Mouse (Mus musculus) gastrocnemius, adult 2 months (tissue): Measurements from ENCODE around the gene Efnb2. TPM values are rescaled to one million over a fixed set of nuclear protein-coding genes. Genes with fewer than 3 reads are reported as not detected.

Source experiments
- DNase-seq: peaks from one replicate; pipeline ENCODE4 v3.0.0; 2022
- H3K27ac ChIP-seq: fragments of 200-600 bp; 2 replicates; pipeline ENCODE4 v1.8.1; 2022; ENCODE audit warnings: mild to moderate bottlenecking
- H3K4me3 ChIP-seq: fragments of 200-600 bp; 2 replicates; pipeline ENCODE4 v1.8.1; 2022; ENCODE audit warnings: mild to moderate bottlenecking, moderate library complexity
- CTCF ChIP-seq: fragments of 200-600 bp; IDR thresholded peaks from 2 replicates; pipeline ENCODE4 v1.8.1; 2022; ENCODE audit warnings: antibody characterized with exemption, mild to moderate bottlenecking, moderate library complexity
- intact Hi-C: fragments of 180-260 bp; cut with DNase I; formaldehyde crosslinking; loops from one replicate; pipeline ENCODE4 v1.15.1; 2025
- total RNA-seq, 2 experiments: library from RNA; stranded (reverse); gene quantifications; 2 replicates each; pipeline ENCODE4 v1.2.3; 2021

Efnb2 gene
- total RNA-seq, 2 experiments from 2014 or later, result 5.7 to 6.6 TPM

DNA sequence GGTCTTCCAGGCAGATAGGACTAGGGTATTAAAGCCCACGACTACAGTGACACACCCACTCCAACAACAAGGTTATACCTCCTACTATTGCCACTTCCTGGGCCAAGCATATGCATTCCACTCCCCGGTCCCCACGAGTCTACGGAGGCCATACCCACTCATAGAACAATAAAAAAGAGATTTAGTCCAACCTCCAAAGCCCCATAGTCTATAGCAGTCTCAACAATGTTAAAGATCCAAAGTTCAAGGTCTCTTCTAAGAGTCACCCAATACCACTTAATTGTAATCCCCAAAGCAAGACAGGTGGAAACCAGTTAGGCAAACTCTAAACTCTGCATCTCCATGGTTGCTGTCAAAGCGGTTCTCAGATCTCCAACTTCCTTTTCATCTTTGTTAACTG is 13.8 kb upstream of the Efnb2 start:
- no peak for DNase-seq
- no peak for TF ChIP-seq CTCF

DNA sequence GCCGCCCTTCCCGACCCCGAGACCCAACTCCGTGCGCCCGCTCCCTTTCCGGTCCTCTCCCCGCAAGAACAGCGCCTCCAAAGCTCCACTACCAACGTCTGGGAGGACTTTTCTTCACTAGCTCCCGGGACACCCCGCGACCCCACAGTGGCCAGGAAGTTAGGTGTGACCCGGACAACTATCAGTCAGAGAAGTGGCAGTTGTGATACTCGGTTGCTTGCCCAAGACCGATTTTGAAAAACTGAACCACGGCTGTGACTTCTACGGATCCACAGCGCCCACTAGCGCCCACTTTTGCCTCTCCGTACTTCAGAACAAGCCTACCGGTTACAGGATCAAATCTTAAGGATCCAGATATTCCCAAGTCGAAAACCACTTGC is 707 bp upstream of the Efnb2 start:
- peak overlapping the region; percentile 89 for H3K27ac ChIP-seq
- peak; percentile 91 for TF ChIP-seq CTCF
- peak overlapping the region; percentile 82 for H3K4me3 ChIP-seq
- intact Hi-C loops, result loop anchor here (5.0 kb wide), 2 partner anchors 331 to 434 kb away; no protein-coding TSS in a partner anchor
- peak; percentile 91 for DNase-seq

More for the DNA sequence above, 13.8 kb upstream of the Efnb2 start:
- Histone ChIP-seq H3K4me3 (no peak overlapping the region), H3K27ac (no peak overlapping the region)
- intact Hi-C loops, result no loop called here

DNA sequence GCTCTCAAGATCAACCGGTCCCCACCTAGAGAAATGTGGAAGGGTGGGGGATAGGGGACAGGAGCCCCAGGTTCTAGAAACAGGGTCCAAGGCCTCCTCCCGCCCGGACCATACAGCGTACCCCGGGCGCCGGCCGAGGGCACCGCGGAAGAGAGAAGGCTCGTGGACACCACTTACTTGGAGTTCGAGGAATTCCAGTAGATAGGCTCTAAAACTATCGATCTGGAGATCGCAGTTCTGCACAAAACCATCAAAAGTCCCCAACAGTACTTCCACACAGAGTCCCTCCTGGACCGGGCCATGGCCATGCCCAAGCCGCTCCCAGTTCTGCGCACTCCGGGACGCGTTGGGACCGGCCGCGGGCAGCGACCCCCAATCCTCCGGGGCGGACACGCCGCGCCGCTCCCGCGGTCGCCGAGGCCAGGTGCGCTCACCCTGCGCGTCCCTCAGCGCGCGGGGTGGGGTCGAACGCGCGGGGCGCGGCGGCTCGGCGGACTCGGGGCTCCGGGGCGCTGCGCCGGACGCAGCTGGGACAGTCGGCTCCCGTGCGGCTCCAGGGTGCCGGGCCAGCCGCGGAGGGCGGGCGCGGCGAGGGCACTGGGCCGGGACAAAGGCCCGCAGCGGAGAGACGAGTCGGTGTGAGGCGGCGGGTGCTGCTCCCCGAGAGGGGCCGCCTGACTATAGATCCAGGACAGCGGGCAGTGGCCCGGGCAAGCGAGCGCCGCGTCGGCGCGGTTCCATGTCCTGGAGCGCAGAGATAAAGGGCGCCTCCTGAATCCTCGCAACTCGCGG is 539 bp downstream of the Efnb2 start:
- intact Hi-C loops, result loop anchor here (5.0 kb wide), 2 partner anchors 332 to 433 kb away; no protein-coding TSS in a partner anchor
- DNase-seq, result no peak
- Histone ChIP-seq H3K27ac (peak overlapping the region; percentile 89), H3K4me3 (peak overlapping the region; percentile 82)
- TF ChIP-seq CTCF, result no peak

DNA sequence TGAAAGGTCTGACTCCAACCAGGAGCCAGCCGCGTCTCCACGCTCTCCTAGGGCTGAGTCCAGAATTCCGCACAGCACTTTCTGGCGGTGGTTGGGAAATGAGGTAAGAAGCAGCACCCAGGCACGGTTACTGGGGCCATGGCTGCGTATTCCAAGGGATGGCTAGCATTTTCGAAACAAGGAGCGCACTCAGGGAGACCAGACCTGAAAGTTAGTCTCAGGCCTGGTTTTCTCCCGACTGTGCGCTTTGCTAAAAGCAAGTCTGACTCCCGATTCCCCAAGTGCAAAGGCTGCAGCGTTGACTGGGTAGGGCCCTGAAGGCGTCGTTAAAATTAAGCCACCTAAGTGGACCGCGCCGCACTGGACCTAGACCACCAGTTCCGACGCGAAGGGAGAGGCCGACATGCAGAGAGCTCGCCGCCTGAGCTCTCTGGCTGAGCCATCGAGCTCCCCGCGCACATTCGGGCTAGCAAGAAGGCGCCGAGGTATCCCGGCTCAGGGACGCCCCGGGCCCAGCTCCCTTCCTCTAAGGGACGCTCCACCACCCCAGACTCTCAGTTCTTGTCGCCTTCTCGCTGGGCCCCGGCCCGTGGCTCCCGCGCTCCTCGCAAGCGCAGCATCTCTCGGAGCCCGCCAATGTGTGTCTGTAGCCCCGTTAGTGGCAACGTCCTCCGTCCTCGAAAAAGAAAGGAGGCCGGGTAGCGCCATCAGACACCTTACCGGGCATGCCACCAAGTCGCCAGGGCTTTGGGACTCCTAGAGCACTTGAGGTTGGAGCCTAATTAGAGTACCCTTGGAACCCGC is 1.3 kb downstream of the Efnb2 start:
- intact Hi-C loops, result loop anchor here (5.0 kb wide), 2 partner anchors 333 to 432 kb away; no protein-coding TSS in a partner anchor
- Histone ChIP-seq H3K27ac (peak overlapping the region; percentile 89), H3K4me3 (peak overlapping the region; percentile 82)
- TF ChIP-seq CTCF, result no peak
- peak; percentile 51 for DNase-seq

DNA sequence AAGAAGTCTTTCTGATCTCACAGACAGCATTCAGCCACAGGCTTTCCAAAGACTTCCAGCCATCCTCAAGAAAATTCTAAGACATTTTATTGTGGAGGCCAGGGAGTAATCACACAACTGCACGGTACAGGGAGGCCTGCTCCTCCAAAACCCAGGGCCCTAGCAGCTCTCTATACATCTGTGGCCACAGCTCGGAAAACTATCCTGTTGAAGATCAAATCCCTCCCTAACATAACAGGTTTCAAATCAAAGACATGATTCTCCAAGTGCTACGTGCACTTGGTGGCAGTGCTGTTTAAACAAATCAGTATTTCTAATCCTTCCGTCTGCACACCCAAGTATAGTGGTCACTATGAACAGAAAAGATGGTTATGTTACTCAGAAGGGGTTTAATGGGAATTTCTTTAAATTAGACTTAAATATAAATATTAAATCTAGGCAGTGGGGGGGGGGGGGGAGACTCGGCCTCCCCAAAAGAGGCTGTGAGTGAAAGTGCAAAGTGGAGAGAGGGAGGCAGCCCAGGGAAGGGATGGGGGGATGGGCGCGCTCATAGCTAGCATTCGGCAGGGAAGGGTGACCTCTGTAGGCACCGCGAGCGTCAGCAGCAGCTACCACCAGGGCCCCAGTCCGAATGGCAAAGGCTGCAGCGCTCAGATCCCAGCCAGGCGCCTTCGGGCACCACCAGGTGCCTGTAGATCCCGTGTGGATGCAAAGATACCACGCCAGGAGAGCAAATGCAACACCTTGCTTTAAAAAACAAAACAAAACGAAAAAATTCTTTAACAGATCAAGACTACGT is 2.4 kb downstream of the Efnb2 start:
- peak; percentile 89 for DNase-seq
- Histone ChIP-seq H3K27ac (peak overlapping the region; percentile 89), H3K4me3 (peak overlapping the region; percentile 82)
- peak; percentile 75 for TF ChIP-seq CTCF
- intact Hi-C loops, result no loop called here

DNA sequence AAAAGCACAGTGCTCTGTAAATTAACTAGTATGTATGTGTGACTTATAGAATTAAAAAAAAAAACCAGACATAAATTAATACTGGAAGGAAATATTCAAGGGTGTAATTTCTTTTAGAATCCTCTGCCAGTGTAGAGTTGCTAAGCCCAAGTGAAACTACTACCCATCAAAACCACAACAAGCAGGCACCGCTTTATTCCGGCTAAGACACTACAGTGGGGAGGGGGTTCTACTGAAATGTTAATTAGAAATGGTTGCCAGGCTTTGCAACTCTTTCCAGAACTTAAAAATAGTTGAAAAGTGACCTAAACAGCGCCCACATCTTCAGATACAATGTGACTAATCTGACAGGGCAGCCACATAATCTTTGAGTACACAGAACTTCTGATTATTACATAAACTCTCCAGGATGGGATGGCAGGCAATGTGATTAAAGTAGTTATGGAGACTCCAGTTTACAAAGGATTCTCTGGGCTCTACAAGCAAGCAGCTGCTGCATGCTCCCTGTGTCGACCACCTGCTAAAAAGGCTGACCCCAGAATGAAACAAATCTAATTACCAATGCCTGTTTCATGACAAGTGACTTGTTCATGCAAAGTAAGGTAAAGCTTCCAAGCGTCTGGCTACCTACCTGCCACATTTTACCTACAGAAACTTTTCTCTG is 3.2 kb downstream of the Efnb2 start:
- intact Hi-C loops, result no loop called here
- H3K4me3 ChIP-seq, result peak overlapping the region; percentile 82
- DNase-seq, result no peak
- peak overlapping the region; percentile 31 for H3K27ac ChIP-seq
- no peak for TF ChIP-seq CTCF

DNA sequence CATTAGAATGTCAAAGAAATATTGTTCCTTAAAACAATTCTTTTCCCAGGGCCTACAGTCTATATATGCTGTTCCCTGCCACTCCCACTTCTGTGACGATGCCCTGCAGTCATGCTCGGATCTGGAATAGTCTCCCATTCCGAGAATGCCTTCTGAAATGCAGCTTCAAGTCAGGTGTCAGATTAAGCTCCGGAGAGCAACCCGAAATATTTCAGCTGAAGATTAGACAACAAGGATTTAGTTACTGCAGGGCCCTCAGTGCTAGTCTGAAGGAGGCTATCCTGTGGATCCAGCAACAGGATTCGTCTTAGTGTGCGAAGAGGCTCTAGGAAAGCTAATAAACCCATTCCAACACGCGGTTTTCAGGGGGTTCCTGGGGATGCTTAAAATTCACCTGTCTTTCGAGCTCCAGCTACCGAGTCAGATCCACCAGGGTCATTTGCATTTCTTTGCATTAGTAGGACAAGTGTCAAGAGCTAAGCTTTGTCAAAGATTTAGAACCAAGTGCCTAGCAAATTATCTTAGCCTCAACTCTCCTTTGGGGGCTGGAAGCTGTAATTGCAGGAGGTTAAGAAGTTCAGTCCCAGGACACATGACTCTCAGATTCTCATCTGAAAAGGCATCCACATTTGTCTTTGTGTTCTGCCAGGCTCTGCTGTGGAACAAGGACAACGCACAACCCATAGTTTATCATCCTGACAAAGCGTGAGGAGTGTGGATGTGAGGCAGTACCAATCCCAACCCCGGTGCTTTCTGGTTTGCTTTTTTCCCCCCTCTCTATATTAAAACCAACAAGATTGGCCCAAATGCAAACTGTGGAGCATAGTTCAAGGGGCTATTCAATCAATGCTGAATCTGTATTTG is 4.2 kb downstream of the Efnb2 start:
- H3K4me3 ChIP-seq, result peak overlapping the region; percentile 82
- intact Hi-C loops, result no loop called here
- peak overlapping the region; percentile 43 for H3K27ac ChIP-seq
- TF ChIP-seq CTCF, result no peak
- DNase-seq, result no peak

DNA sequence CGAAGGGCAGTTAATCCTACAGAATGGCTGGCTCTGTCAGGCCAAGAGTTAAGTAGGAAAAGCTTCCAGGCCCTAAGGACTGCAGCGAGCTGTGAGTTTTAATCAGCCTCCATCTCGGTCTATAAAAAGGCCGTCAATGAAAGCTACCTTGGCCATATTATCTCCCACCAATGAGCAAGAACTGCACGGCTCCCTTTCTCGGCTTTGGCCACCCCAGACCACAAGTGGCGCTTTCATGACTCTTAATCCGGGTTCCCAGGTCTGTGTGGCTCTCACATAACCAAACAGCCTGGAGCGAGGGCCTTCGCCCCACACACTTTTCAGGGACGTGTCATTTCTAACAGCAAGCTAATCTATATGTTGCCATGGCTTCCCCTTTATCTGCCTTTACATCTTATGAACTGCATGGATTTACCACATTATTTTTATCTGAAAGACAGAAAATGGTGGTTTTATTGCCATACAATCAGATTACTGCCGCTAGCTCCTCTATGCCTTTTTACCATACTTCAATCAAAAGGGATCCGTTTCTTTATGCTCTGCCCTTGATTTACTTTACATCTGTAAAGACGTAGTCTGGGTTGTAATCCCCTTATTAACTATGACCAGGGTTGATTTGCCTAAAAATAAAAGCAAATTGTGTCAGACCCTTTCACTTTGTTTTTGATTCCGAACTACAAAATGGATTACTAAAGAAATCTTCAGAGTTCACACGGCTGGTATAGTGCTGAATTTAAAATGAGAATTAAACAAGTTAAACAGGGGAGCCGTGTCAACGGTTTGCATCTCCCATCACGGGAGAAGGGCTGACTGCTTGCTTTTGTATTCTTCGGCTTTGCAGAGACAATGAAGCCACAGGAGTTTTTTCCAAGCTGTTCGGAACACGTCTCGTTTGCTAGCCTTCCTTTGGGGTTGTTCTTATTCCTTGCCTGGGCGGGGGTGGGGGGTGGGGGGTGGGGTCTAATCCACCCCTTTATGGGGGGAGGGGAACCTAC is 5.4 kb downstream of the Efnb2 start:
- intact Hi-C loops, result no loop called here
- peak overlapping the region; percentile 82 for H3K4me3 ChIP-seq
- TF ChIP-seq CTCF, result no peak
- DNase-seq, result no peak
- H3K27ac ChIP-seq, result 0 out of 2 replicates have a peak overlapping the region, but pooled peaks have one; percentile 8

DNA sequence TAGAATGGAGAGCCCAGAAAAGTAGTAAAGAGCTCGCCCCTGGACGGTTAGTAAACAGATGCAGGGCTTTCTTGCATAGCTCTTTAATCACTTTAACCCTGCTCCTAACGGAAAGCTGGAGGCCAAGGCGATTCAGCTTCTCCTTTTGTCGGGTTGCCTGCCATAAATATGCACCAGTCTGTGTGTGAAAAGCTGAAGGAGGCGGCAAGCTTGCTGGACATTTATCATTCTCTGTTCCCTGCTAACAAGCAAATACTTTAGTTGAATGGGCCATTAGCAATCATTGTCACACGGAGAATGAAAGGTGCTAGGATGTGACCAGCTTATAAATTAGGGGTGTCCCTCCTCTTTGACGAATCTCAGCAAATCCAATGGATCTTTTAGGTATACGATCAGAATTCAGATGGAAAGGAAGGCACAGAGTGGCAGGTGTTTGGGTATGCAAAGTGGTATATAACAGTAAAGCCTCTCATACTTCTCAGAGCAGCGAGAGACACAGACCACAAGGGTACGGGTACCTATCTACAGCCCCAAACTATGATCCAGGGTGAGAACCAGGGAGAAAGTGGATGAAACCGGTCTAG is 7.0 kb downstream of the Efnb2 start:
- no peak for TF ChIP-seq CTCF
- no peak for DNase-seq
- peak overlapping the region; percentile 82 for H3K4me3 ChIP-seq
- no peak overlapping the region; the same call in 1 of the 2 replicates for H3K27ac ChIP-seq
- intact Hi-C loops, result no loop called here

DNA sequence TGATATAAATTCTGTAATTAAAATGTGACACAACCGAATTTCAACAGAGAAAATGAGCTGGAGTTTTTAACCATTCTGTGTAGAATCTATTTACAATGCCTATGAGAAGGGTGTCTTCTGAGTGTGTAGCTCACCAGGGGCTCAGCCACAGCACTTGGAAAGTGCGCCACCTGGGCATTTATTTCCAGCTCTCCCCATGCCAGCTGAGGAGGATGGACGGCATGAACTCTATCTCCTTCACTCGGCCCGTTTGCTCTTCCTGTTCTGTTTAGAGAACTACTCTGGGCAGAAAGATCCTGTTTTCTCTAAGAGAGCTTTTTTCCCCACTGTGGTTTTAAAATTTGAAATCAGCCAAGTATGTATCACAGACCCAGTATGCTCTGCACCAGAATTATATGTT is 7.7 kb downstream of the Efnb2 start:
- no peak overlapping the region; the same call in 1 of the 2 replicates for H3K27ac ChIP-seq
- TF ChIP-seq CTCF, result no peak
- DNase-seq, result no peak
- peak overlapping the region; percentile 82 for H3K4me3 ChIP-seq
- intact Hi-C loops, result no loop called here
